9 mouse cellular contexts compared by ENCODE assay signal in the genomic region with DNA sequence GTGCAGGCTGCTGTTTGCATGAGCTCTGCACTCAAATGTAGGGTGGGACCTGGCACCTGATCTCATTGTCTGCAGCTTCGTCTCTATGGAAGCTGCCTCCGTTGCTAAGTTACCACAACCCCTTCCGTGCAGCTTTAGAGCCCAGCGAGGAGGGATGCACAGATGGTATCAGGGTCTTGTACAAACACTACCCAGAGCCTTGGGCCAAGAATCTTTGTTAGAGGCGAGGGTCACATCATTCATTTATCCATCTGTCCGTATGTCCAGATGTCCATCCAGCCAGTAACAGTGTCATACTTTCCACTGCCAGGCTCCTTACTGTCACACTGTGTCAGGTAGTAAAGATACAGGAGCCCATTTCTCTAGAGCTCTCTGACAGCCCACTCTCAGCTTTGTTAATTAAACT.
A peak's percentile ranks its signal among the peaks of the same experiment; 100 is the strongest.
DNase-seq lines count a peak whose midpoint lies in the region; ATAC-seq lines count a peak whose summit lies in the region.
"Had no signal": no experiment of that assay in that cellular context is flagged by ENCODE, and none has a peak within 500 bp of the region (broad histone marks: within the 10 kb centered on the region; RNA-seq: fewer than 3 reads in every experiment).

No protein-coding gene starts in this region.

- WGBS in forebrain, embryonic 16.5 days: 8% methylated on average over 6 of the region's 6 CpGs
- WGBS in midbrain, embryonic 16.5 days: 5% methylated on average over 6 of the region's 6 CpGs
- WGBS in heart, embryonic 10.5 days: 56% methylated on average over 6 of the region's 6 CpGs

- peak overlapping the region; percentile 79 for H3K27ac ChIP-seq in forebrain, embryonic 16.5 days (ENCODE audit: low read length)
- H3K27ac ChIP-seq in midbrain, embryonic 16.5 days (ENCODE audit: low read length): peak overlapping the region; percentile 87
- no peak overlapping the region for H3K27ac ChIP-seq in heart, embryonic 10.5 days

- H3K4me2 ChIP-seq in forebrain, embryonic 16.5 days (ENCODE audit: low read length): peak overlapping the region; percentile 31
- no peak overlapping the region for H3K4me2 ChIP-seq in midbrain, embryonic 16.5 days (ENCODE audit: low read length)

- H3K27me3 ChIP-seq in forebrain, embryonic 16.5 days (replicated peaks; ENCODE audit: control insufficient read depth, insufficient read depth, low read length): peaks cover 5% of the 10 kb centered on the region; the same call in 1 of the 2 replicates
- H3K27me3 ChIP-seq in midbrain, embryonic 16.5 days (ENCODE audit: control insufficient read depth, insufficient read depth, low read depth, low read length): no peaks in the 10 kb centered on the region
- peaks cover 13% of the 10 kb centered on the region; the same call in 1 of the 2 replicates for H3K27me3 ChIP-seq in heart, embryonic 10.5 days (ENCODE audit: insufficient read depth, poor library complexity, severe bottlenecking)
- H3K27me3 ChIP-seq: CH12.LX had no signal

- H3K9me3 ChIP-seq in forebrain, embryonic 16.5 days (ENCODE audit: control insufficient read depth, low read length): no peaks in the 10 kb centered on the region
- H3K9me3 ChIP-seq in midbrain, embryonic 16.5 days (replicated peaks; ENCODE audit: control insufficient read depth, low read length, poor library complexity, severe bottlenecking): no peaks in the 10 kb centered on the region
- no peaks in the 10 kb centered on the region for H3K9me3 ChIP-seq in heart, embryonic 10.5 days

- H3K36me3 ChIP-seq in forebrain, embryonic 16.5 days (ENCODE audit: control insufficient read depth, insufficient read depth): no peaks in the 10 kb centered on the region
- no peaks in the 10 kb centered on the region for H3K36me3 ChIP-seq in midbrain, embryonic 16.5 days (ENCODE audit: control insufficient read depth, insufficient read depth, low read length)
- no peaks in the 10 kb centered on the region for H3K36me3 ChIP-seq in heart, embryonic 10.5 days

- peak; percentile 85 for DNase-seq in brain, adult 2 months (ENCODE audit: low read depth, low spot score)
- peak; percentile 83 for DNase-seq in layer of hippocampus, adult 9-11 months
- DNase-seq in heart, embryonic 10.5 days (ENCODE audit: low spot score): no peak
- no peak for DNase-seq in gastrocnemius, adult 18-20 months (ENCODE audit: low spot score)
- DNase-seq in gastrocnemius, postnatal 25 days: no peak

- H3K9ac ChIP-seq in forebrain, embryonic 16.5 days (replicated peaks; ENCODE audit: low read depth, low read length): no peak overlapping the region; the same call in 1 of the 2 replicates
- H3K9ac ChIP-seq in midbrain, embryonic 16.5 days (ENCODE audit: low read depth, low read length): peak overlapping the region; percentile 21; the same call in 1 of the 2 replicates

- no peak overlapping the region for H3K4me3 ChIP-seq in forebrain, embryonic 16.5 days (replicated peaks; ENCODE audit: low read length)
- H3K4me3 ChIP-seq in midbrain, embryonic 16.5 days (ENCODE audit: low read depth, low read length): no peak overlapping the region
- H3K4me3 ChIP-seq in heart, embryonic 10.5 days: no peak overlapping the region

- H3K4me1 ChIP-seq in forebrain, embryonic 16.5 days (replicated peaks; ENCODE audit: control insufficient read depth, insufficient read depth, low read length): peaks cover 26% of the 10 kb centered on the region
- H3K4me1 ChIP-seq in midbrain, embryonic 16.5 days (ENCODE audit: control insufficient read depth, insufficient read depth, low read length): peaks cover 16% of the 10 kb centered on the region
- peaks cover 22% of the 10 kb centered on the region; the same call in 1 of the 2 replicates for H3K4me1 ChIP-seq in heart, embryonic 10.5 days

- ATAC-seq in forebrain, embryonic 16.5 days: peak; percentile 94
- ATAC-seq in midbrain, embryonic 16.5 days: peak; percentile 94
- ATAC-seq in granulocyte monocyte progenitor cell, adult 5-6 weeks (replicated peaks; ENCODE audit: poor library complexity, severe bottlenecking): no peak

Comparison
In these comparisons a context has a peak if more than half of its experiments do, and no peak if none do; other contexts are left out.
1. DNase-seq: peak in brain, adult 2 months (single experiment) and layer of hippocampus, adult 9-11 months (single experiment); none in heart, embryonic 10.5 days (single experiment), gastrocnemius, adult 18-20 months (single experiment) and gastrocnemius, postnatal 25 days (single experiment).